ENCODE assay signal across 16 mouse cellular contexts in genomic region chr10:19522198-19522597, GRCm38 (mm10).
DNase-seq lines count a peak whose midpoint lies in the region; ATAC-seq lines count a peak whose summit lies in the region.
"Had no signal": no experiment of that assay in that cellular context is flagged by ENCODE, and none has a peak within 500 bp of the region (broad histone marks: within the 10 kb centered on the region; RNA-seq: fewer than 3 reads in every experiment).

No protein-coding gene starts in this region.

- no peak overlapping the region for H3K4me2 ChIP-seq in heart, embryonic 16.5 days (ENCODE audit: low read depth, low read length)
- no peak overlapping the region for H3K4me2 ChIP-seq in liver, embryonic 16.5 days (ENCODE audit: low read depth, low read length)
- H3K4me2 ChIP-seq: heart, embryonic 13.5 days; hindbrain, embryonic 14.5 days; midbrain, embryonic 12.5 days had no signal

- 26% methylated on average over 2 of the region's 2 CpGs for WGBS in heart, embryonic 16.5 days
- WGBS in liver, embryonic 16.5 days (ENCODE audit: insufficient replicate concordance), result 20% methylated on average over 2 of the region's 2 CpGs
- WGBS in hindbrain, embryonic 10.5 days, result 79% methylated on average over 2 of the region's 2 CpGs

- DNase-seq in heart, postnatal 14 days, result no peak
- peak; percentile 56 for DNase-seq in thymus, postnatal 0 days (ENCODE audit: low spot score)
- DNase-seq in thymus, postnatal 25 days, result no peak
- DNase-seq in thymus, postnatal 4 days, result peak; percentile 30
- no peak for DNase-seq in ovary, postnatal 14 days (ENCODE audit: low spot score)
- DNase-seq in hindbrain, embryonic 10.5 days (ENCODE audit: low spot score), result no peak
- DNase-seq: adrenal gland, postnatal 14 days; cerebellum, adult 11 months; gastrocnemius, postnatal 14 days; kidney, adult 8-10 months had no signal

- intact Hi-C loops in heart, postnatal 14 days (cut with DNase I), result loop anchor here (5.0 kb wide), 2 partner anchors 35 to 605 kb away; no protein-coding TSS in a partner anchor

- no peaks in the 10 kb centered on the region for H3K36me3 ChIP-seq in heart, embryonic 16.5 days (ENCODE audit: control insufficient read depth, insufficient read depth)
- no peaks in the 10 kb centered on the region for H3K36me3 ChIP-seq in liver, embryonic 16.5 days (ENCODE audit: control insufficient read depth, insufficient read depth)
- no peaks in the 10 kb centered on the region for H3K36me3 ChIP-seq in hindbrain, embryonic 10.5 days
- H3K36me3 ChIP-seq: heart, embryonic 13.5 days; midbrain, embryonic 12.5 days had no signal

- no peak overlapping the region for H3K4me3 ChIP-seq in heart, embryonic 16.5 days (ENCODE audit: low read length)
- no peak overlapping the region for H3K4me3 ChIP-seq in liver, embryonic 16.5 days (ENCODE audit: low read depth, low read length)
- no peak overlapping the region for H3K4me3 ChIP-seq in hindbrain, embryonic 10.5 days
- H3K4me3 ChIP-seq: heart, embryonic 13.5 days; midbrain, embryonic 12.5 days had no signal

- H3K9me3 ChIP-seq in heart, embryonic 16.5 days (replicated peaks; ENCODE audit: control insufficient read depth, low read length), result no peaks in the 10 kb centered on the region
- H3K9me3 ChIP-seq in liver, embryonic 16.5 days (replicated peaks; ENCODE audit: control insufficient read depth, low read length), result no peaks in the 10 kb centered on the region
- H3K9me3 ChIP-seq in hindbrain, embryonic 10.5 days, result no peaks in the 10 kb centered on the region
- H3K9me3 ChIP-seq: heart, embryonic 13.5 days; midbrain, embryonic 12.5 days had no signal

- ATAC-seq in heart, embryonic 16.5 days (replicated peaks; ENCODE audit: extremely low read depth, insufficient read depth, low FRiP score), result no peak
- ATAC-seq in liver, embryonic 16.5 days (ENCODE audit: low read depth), result no peak
- ATAC-seq: forebrain, embryonic 14.5 days had no signal

- no peaks in the 10 kb centered on the region for H3K27me3 ChIP-seq in heart, embryonic 16.5 days (ENCODE audit: control insufficient read depth, insufficient read depth, low read length)
- no peaks in the 10 kb centered on the region for H3K27me3 ChIP-seq in liver, embryonic 16.5 days (ENCODE audit: control insufficient read depth, insufficient read depth, low read depth, low read length)
- H3K27me3 ChIP-seq in hindbrain, embryonic 10.5 days (ENCODE audit: insufficient read depth, poor library complexity, severe bottlenecking), result no peaks in the 10 kb centered on the region
- H3K27me3 ChIP-seq: heart, embryonic 13.5 days; midbrain, embryonic 12.5 days had no signal

- no peaks in the 10 kb centered on the region; the same call in 1 of the 2 replicates for H3K4me1 ChIP-seq in heart, embryonic 16.5 days (ENCODE audit: control insufficient read depth, insufficient read depth, low read length)
- H3K4me1 ChIP-seq in liver, embryonic 16.5 days (ENCODE audit: control insufficient read depth, low read depth, low read length), result no peaks in the 10 kb centered on the region; the same call in 1 of the 2 replicates
- 0 out of 2 replicates have a peak, but pooled peaks cover 3% of the 10 kb centered on the region for H3K4me1 ChIP-seq in hindbrain, embryonic 10.5 days (replicated peaks)
- H3K4me1 ChIP-seq: heart, embryonic 13.5 days; midbrain, embryonic 12.5 days had no signal

- H3K27ac ChIP-seq in heart, embryonic 16.5 days (ENCODE audit: low read length), result peak overlapping the region; percentile 41; the same call in 1 of the 2 replicates
- peak overlapping the region; percentile 48; the same call in 1 of the 2 replicates for H3K27ac ChIP-seq in liver, embryonic 16.5 days (ENCODE audit: low read length)
- no peak overlapping the region for H3K27ac ChIP-seq in hindbrain, embryonic 10.5 days
- H3K27ac ChIP-seq: heart, embryonic 13.5 days; hindbrain, embryonic 14.5 days; midbrain, embryonic 12.5 days had no signal

- no peak overlapping the region for H3K9ac ChIP-seq in heart, embryonic 16.5 days (ENCODE audit: low read length)
- H3K9ac ChIP-seq in liver, embryonic 16.5 days (ENCODE audit: low read depth, low read length), result no peak overlapping the region
- H3K9ac ChIP-seq: heart, embryonic 13.5 days; hindbrain, embryonic 14.5 days; midbrain, embryonic 12.5 days had no signal

Comparison
In these comparisons a context has a peak if more than half of its experiments do, and no peak if none do; other contexts are left out.
1. DNase-seq: peak in thymus, postnatal 0 days (single experiment) and thymus, postnatal 4 days (single experiment); none in heart, postnatal 14 days (0 of 2), thymus, postnatal 25 days (single experiment), ovary, postnatal 14 days (single experiment) and hindbrain, embryonic 10.5 days (single experiment).